Mouse (Mus musculus): Measurements from ENCODE around the gene Fanci.
A peak's percentile ranks its signal among the peaks of the same experiment; 100 is the strongest.

Gene Fanci

GRCm38 (mm10) chr7:79391883-79392649 is at the start of gene Fanci:
TSS of gene Fanci (plus strand) at chr7:79391929.
- peak; percentile 88 to 95 for DNase-seq (ENCODE audit: low read depth in 2 of 2, low spot score in 2 of 2)

- DNase-seq (ENCODE audit: low read depth in 2 of 2, low spot score in 2 of 2), result peak; percentile 50 to 57
These were observed 45.8 kb upstream of the Fanci start for GRCm38 (mm10) chr7:79345902-79346301.

GRCm38 (mm10) chr7:79346555-79347075 is 45.1 kb upstream of the Fanci start:
- DNase-seq (ENCODE audit: low read depth in 2 of 2, low spot score in 2 of 2), result no peak

DNA sequence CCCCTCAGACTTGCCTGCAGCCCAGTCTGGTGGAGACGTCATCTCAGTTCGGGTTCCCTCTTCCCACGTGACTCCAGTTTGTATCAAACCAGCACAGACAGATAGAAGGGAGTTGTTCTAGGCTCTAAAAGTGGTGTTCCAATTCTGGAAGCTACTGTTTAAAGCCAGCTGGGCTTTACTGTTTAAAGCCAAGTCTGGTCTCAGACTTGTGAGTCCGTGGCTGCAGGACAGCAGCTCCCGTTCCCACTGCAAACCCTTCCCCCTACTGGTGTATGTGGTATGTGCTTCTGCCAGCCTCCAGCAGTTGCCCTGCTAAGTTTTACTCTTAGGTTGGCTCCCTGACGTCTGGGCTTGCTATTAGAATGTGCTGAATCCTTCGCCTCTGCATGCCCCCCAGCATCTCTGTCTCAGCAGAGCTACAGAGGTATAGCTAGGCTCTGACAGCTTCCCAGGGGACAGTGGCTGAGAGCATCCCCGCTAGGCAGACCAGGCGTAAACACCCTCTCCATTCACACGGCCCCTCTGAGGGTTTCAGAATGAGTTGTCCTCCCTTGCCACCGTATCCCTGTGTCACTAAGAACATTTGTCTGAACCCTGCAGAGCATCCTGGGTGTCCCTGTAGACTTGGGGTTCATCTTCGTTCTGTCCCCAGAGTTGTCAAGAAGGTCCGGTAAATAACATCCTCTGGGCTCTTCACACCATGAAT is 44.5 kb upstream of the Fanci start:
- no peak for DNase-seq (ENCODE audit: low read depth in 2 of 2, low spot score in 2 of 2)

DNA sequence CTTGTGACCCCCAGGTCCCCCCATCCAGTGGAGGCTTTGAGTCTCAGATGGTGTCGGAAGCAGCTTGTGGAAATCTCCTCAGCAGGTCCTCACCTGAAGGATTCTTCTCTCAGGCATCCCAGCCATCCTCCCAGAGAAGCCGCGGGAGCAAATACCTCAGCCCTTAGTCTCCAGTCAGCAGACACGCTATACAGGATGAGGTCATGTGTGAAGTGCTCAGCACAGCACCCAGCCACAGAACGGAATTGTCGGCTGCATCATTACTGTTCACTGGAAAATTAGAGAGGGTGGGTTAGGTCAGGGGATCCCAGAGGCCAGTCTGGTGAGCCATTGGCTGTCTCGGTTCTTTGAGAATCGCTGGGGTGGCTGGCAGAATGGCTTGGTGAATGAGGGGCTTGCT is 42.9 kb upstream of the Fanci start:
- DNase-seq (ENCODE audit: low read depth in 2 of 2, low spot score in 2 of 2), result no peak

DNA sequence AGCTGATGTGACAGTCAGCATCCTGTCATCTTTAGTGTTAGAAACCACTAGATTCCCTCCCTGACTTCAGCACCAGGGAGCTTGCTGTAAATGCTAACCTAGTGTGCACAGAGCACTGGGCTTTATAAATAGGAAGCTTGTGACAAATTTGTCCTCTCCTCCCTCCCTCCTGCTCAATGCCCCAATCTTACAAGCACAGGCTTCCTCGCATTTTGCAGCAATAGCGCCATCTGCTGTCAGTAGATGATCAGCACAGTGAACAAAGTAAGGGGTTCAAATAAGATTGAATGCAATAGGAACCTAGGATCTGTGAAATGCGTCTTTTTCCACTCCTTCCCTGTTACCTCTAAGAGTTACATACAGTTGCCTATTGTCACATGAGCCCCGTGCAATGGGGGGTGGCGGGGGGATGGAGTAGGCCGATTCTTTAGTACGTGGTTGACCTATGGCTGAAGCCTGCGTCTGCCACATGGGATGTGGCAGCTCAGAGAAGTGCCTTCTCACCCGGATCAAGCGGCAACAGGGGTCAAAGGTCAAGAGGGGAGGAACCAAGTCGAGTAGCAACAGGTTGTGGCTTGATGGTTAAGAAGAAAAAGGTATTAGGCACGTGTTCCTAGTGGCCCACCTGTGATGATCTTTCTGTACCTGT is 41.9 kb upstream of the Fanci start:
- DNase-seq (ENCODE audit: low read depth in 2 of 2, low spot score in 2 of 2), result peak; percentile 45 to 68

- no peak for DNase-seq (ENCODE audit: low read depth in 2 of 2, low spot score in 2 of 2)
These were observed 33.2 kb upstream of the Fanci start for GRCm38 (mm10) chr7:79358350-79359182.

- DNase-seq (ENCODE audit: low read depth in 2 of 2, low spot score in 2 of 2), result no peak
These were observed 32.6 kb upstream of the Fanci start for GRCm38 (mm10) chr7:79359183-79359435.

DNA sequence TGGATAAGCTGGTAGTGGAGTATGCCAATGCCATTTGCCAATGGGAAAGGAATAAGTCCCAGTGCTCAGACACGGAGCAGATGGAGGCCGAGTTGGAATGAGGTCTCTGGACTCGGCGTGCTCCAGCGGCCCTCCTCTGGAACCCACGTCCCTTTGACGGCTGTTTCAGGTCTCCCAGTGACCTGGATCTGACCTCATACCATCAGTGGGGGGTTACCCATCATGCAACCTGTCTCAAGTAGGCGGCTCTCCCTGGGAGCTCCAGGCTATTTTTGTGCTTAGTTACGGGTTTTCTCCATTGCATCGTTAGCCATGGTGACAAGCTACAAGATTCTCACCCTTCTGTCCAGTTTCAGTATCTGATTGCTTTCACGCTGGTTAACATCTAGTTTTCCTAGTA is 31.7 kb upstream of the Fanci start:
- DNase-seq (ENCODE audit: low read depth in 2 of 2, low spot score in 2 of 2), result no peak

DNA sequence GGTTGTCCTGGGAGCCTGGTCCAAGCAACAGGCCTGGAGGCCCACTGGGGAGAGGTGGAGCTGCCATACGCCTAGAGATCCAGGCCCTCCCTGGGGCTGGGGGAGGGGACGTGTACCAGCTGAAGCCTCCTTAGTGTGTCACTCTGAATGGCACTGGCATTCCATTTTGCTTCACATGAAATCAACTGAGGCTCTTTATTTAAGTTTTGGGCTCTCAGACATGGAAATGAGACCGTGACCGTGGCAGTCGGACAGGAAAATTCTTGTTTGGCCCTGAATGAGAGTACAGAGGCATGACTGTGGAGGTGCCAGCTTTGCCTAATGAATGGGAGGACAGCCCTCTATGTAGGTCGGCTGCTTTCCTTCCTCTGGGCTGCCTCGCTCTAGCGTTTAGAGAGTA is 29.5 kb upstream of the Fanci start:
- DNase-seq (ENCODE audit: low read depth in 2 of 2, low spot score in 2 of 2), result no peak

DNA sequence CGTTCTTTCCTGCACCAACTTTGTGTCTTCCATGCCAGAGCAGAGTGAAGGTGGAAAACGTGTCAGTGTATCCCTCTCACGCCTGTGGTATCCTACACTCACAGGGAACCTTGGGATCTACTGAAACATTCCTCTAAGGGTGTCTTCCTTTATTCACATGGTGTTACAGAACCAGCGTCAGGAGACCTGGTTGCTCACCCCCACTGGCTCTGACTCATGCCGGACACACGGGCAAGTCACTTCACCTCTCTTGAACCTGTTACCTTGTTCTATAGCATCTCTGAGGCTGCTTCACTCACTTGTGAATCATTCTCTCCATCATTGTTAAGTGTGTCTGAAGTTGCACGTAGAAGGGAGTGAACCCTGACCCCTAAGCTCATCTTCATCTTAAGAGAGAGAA is 28.9 kb upstream of the Fanci start:
- no peak for DNase-seq (ENCODE audit: low read depth in 2 of 2, low spot score in 2 of 2)

GRCm38 (mm10) chr7:79363370-79364043 is 28.2 kb upstream of the Fanci start:
- peak; percentile 47 to 64 for DNase-seq (ENCODE audit: low read depth in 2 of 2, low spot score in 2 of 2)

GRCm38 (mm10) chr7:79368664-79369063 is 23.1 kb upstream of the Fanci start:
- DNase-seq (ENCODE audit: low read depth in 2 of 2, low spot score in 2 of 2), result no peak

DNA sequence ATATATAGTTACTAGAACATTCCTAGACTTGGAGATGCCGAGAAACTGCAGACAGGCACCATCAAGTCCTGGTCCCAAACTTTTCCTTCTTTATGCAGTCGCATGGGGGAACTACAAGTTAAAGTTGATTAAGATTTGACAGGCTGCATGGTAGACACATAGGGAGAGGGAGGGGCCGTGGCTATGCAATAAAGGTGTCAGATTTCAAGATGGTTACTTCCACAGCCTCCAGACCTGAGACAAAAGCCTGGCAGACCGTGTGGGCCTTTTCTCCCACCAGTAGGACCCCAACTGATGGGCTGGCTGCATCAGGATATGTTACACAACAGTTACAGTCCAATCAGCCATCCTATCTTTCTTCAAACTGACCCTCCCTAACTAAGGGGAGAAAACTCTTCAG is 22.3 kb upstream of the Fanci start:
- DNase-seq (ENCODE audit: low read depth in 2 of 2, low spot score in 2 of 2), result no peak

- peak; percentile 66 to 81 for DNase-seq (ENCODE audit: low read depth in 2 of 2, low spot score in 2 of 2)
These were observed 20.3 kb upstream of the Fanci start for GRCm38 (mm10) chr7:79371321-79371879.

DNA sequence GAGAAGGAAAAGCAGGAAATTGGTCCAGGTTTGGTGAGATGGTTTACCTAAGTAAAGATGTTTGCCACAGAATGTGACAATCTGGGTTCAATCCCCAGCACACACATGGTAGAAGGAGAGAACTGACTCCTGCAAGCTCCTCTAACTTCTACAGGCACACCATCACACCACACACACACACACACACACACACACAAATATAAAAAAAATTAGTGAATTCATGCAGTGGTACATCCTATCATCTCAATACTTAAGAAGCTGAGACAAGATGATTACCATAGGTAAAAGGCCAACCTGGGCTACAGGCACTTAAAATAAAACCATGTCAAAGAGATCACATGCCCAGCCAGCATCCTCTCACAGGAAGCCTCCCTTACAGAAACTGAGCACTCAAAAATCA is 17.7 kb upstream of the Fanci start:
- no peak for DNase-seq (ENCODE audit: low read depth in 2 of 2, low spot score in 2 of 2)

- DNase-seq (ENCODE audit: low read depth in 2 of 2, low spot score in 2 of 2), result no peak
These were observed 16.1 kb upstream of the Fanci start for GRCm38 (mm10) chr7:79375594-79375993.

GRCm38 (mm10) chr7:79376516-79377275 is 15.0 kb upstream of the Fanci start:
- no peak for DNase-seq (ENCODE audit: low read depth in 2 of 2, low spot score in 2 of 2)

DNA sequence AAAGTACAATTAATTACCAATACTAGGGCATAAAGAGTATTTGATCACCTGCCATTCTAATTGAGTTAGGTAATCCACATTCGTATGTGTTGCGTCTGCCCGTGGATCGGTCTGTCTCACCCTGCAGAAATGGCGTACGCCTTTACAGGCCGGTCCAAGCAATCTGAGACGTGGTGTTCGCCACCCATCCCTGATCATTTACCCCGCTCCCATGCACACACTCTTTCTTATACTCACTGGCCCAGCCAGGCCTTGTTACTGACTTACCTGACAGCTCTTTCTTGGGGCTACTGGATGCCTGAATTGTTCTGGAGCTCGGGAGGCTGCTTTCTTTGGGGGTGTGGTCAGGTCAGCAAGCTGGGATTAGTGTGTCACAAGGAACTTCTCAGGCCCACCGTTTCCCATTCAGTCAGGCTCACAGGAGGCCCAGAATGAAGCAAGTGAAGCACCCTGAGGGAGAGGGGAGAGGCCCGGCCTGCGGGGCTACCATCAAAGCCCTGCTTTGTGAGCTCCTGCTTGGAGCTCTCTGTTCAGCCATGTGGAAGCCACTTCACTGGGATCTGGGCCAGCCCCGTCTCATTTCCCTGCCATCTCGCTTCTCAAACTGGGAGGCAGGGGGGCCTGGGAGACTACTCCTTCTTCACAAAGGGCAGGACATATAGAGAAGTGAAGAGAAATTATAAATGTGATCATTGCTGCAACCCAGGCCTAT is 5.2 kb upstream of the Fanci start, which contains the start of gene Rlbp1:
Rlbp1 (minus strand) TSS at position 627 of the 712 bp plus-strand sequence.
- no peak for DNase-seq (ENCODE audit: low read depth in 2 of 2, low spot score in 2 of 2)
